Mouse (Mus musculus) C2C12 (cell line): ENCODE measurements around the gene Hist4h4.

Experiments
- CEBPB ChIP-seq: IDR thresholded peaks from one replicate; pipeline ENCODE4 v1.6.1; 2011; ENCODE audit warnings: low read depth, mild to moderate bottlenecking, control low read depth, moderate library complexity
- CTCF ChIP-seq: IDR thresholded peaks from one replicate; pipeline ENCODE4 v1.5.1; 2011; ENCODE audit not compliant: control insufficient read depth, insufficient read depth, insufficient read length
- FOSL1 ChIP-seq: IDR thresholded peaks from one replicate; pipeline ENCODE4 v1.8.0; 2011; ENCODE audit warnings: mild to moderate bottlenecking, low read length; ENCODE audit not compliant: poor library complexity, insufficient read depth, severe bottlenecking
- MAX ChIP-seq: IDR thresholded peaks from one replicate; pipeline ENCODE4 v1.6.1; 2011; ENCODE audit warnings: mild to moderate bottlenecking, control low read depth
- MYOD1 ChIP-seq: IDR thresholded peaks from one replicate; pipeline ENCODE4 v1.6.1; 2011; ENCODE audit warnings: low read depth; ENCODE audit not compliant: control insufficient read depth, insufficient read length
- MYOG ChIP-seq: IDR thresholded peaks from one replicate; pipeline ENCODE4 v1.6.1; 2011; ENCODE audit not compliant: control insufficient read depth, insufficient read length; ENCODE audit errors: extremely low read depth
- USF1 ChIP-seq: IDR thresholded peaks from one replicate; pipeline ENCODE4 v1.6.1; 2011; ENCODE audit warnings: low read depth, mild to moderate bottlenecking, control low read depth, moderate library complexity

GRCm38 (mm10) chr6:136763912-136764311 lies 40.3 kb downstream of the Hist4h4 start:
- TF ChIP-seq CTCF (no peak), MYOG (no peak), USF1 (no peak), MAX (no peak), CEBPB (no peak), MYOD1 (no peak), FOSL1 (no peak)
